Mouse (Mus musculus) forebrain, embryonic 11.5 days (tissue): ENCODE measurements around the gene Mast4. TPM values are rescaled to one million over a fixed set of nuclear protein-coding genes. Genes with fewer than 3 reads are reported as not detected.

Source experiments
- ATAC-seq: fragments of 200-750 bp; cut with Nextera tagmentation; replicated peaks from 2 replicates; pipeline ENCODE4 v1.8.0; 2017; ENCODE audit warnings: moderate TSS enrichment; ENCODE audit not compliant: low FRiP score
- DNase-seq: peaks from one replicate; pipeline ENCODE4 v3.0.0-alpha.2; 2017; ENCODE audit warnings: low spot score
- H3K27ac ChIP-seq: fragments of 300-500 bp; sonication (generic); 2 replicates; pipeline ENCODE4 v1.5.1; 2014; ENCODE audit warnings: low read depth, low read length
- H3K27me3 ChIP-seq: fragments of 300-500 bp; sonication (generic); 2 replicates; pipeline ENCODE4 v1.6.1; 2014; ENCODE audit warnings: mild to moderate bottlenecking, low read length, mixed read lengths; ENCODE audit not compliant: control insufficient read depth, insufficient read depth
- H3K36me3 ChIP-seq: fragments of 300-500 bp; sonication (generic); 2 replicates; pipeline ENCODE4 v1.6.1; 2014; ENCODE audit warnings: mild to moderate bottlenecking, low read length, moderate library complexity, mixed read lengths; ENCODE audit not compliant: control insufficient read depth, insufficient read depth
- H3K4me1 ChIP-seq: fragments of 300-500 bp; sonication (generic); replicated peaks from 2 replicates; pipeline ENCODE4 v1.6.1; 2014; ENCODE audit warnings: low read length, mixed read lengths; ENCODE audit not compliant: control insufficient read depth, insufficient read depth
- H3K4me2 ChIP-seq: fragments of 300-500 bp; sonication (generic); 2 replicates; pipeline ENCODE4 v1.6.1; 2014; ENCODE audit warnings: low read depth, mild to moderate bottlenecking, low read length, moderate library complexity, mixed read lengths; ENCODE audit not compliant: severe bottlenecking
- H3K4me3 ChIP-seq: fragments of 300-500 bp; sonication (generic); 2 replicates; pipeline ENCODE4 v1.5.1; 2014; ENCODE audit warnings: low read depth, low read length
- H3K9ac ChIP-seq: fragments of 300-500 bp; sonication (generic); 2 replicates; pipeline ENCODE4 v1.6.1; 2014; ENCODE audit warnings: low read length
- H3K9me3 ChIP-seq: fragments of 300-500 bp; sonication (generic); 2 replicates; pipeline ENCODE4 v1.6.1; 2016; ENCODE audit warnings: low read length, mixed read lengths; ENCODE audit not compliant: control insufficient read depth
- WGBS: fragments of 180-500 bp; shearing (Covaris S2); extraction: QIAGEN DNeasy Blood & Tissue Kit; methylation state at CpG from one replicate; pipeline ENCODE4 v1.1.7; 2014; 5-methylcytosine and 5-hydroxymethylcytosine counted together
- polyA plus RNA-seq: library from polyadenylated mRNA; unstranded; fragments of >200 nt; fragmentation: Nextera tagmentation; extraction: Ambion mirVana; gene quantifications from 2 replicates; pipeline ENCODE4 v1.2.1, GENCODE M21; 2014

Mast4 gene
- polyA plus RNA-seq, 1 experiment from 2014 or later = 23.5 TPM

GRCm38 (mm10) chr13:102786666-102787230 is 547.5 kb downstream of the Mast4 start:
- Histone ChIP-seq H3K9me3 (no peaks in the 10 kb centered on the region), H3K36me3 (no peaks in the 10 kb centered on the region; the same call in 1 of the 2 replicates), H3K9ac (no peak overlapping the region), H3K4me2 (no peak overlapping the region), H3K27me3 (no peaks in the 10 kb centered on the region), H3K4me3 (no peak overlapping the region), H3K27ac (no peak overlapping the region), H3K4me1 (no peaks in the 10 kb centered on the region)
- 90% methylated on average over 10 of the region's 10 CpGs for WGBS
- ATAC-seq = no peak
- no peak for DNase-seq

GRCm38 (mm10) chr13:102783531-102784310 is 550.6 kb downstream of the Mast4 start:
- no peak overlapping the region for H3K9ac ChIP-seq
- H3K4me2 ChIP-seq = no peak overlapping the region
- DNase-seq (no peak), ATAC-seq (no peak)
- H3K4me1 ChIP-seq = no peaks in the 10 kb centered on the region
- H3K9me3 ChIP-seq = no peaks in the 10 kb centered on the region
- no peaks in the 10 kb centered on the region; the same call in 1 of the 2 replicates for H3K36me3 ChIP-seq
- no peaks in the 10 kb centered on the region for H3K27me3 ChIP-seq
- H3K27ac ChIP-seq = no peak overlapping the region
- 85% methylated on average over 7 of the region's 7 CpGs for WGBS
- no peak overlapping the region for H3K4me3 ChIP-seq

GRCm38 (mm10) chr13:102779275-102779674 is 555.0 kb downstream of the Mast4 start:
- Histone ChIP-seq H3K27me3 (no peaks in the 10 kb centered on the region), H3K36me3 (no peaks in the 10 kb centered on the region), H3K9me3 (no peaks in the 10 kb centered on the region), H3K4me2 (no peak overlapping the region), H3K4me1 (no peaks in the 10 kb centered on the region), H3K27ac (no peak overlapping the region), H3K4me3 (no peak overlapping the region), H3K9ac (no peak overlapping the region)
- DNase-seq = no peak
- WGBS = 89% methylated on average over 3 of the region's 3 CpGs
- no peak for ATAC-seq

GRCm38 (mm10) chr13:102778859-102779258 is 555.4 kb downstream of the Mast4 start:
- DNase-seq (no peak), ATAC-seq (no peak)
- Histone ChIP-seq H3K4me3 (no peak overlapping the region), H3K36me3 (no peaks in the 10 kb centered on the region), H3K27ac (no peak overlapping the region), H3K27me3 (no peaks in the 10 kb centered on the region), H3K9me3 (no peaks in the 10 kb centered on the region), H3K9ac (no peak overlapping the region), H3K4me1 (no peaks in the 10 kb centered on the region), H3K4me2 (no peak overlapping the region)
- 99% methylated on average over 3 of the region's 3 CpGs for WGBS

GRCm38 (mm10) chr13:102775506-102775905 is 558.8 kb downstream of the Mast4 start:
- DNase-seq (no peak), ATAC-seq (no peak)
- Histone ChIP-seq H3K9me3 (no peaks in the 10 kb centered on the region), H3K9ac (no peak overlapping the region), H3K27me3 (no peaks in the 10 kb centered on the region), H3K27ac (no peak overlapping the region), H3K36me3 (no peaks in the 10 kb centered on the region), H3K4me2 (no peak overlapping the region), H3K4me1 (no peaks in the 10 kb centered on the region), H3K4me3 (no peak overlapping the region)
- 87% methylated on average over 6 of the region's 6 CpGs for WGBS

- 72% methylated on average over 7 of the region's 7 CpGs for WGBS
Observed at GRCm38 (mm10) chr13:102774786-102775201, 559.5 kb downstream of the Mast4 start.

GRCm38 (mm10) chr13:102773169-102773568 is 561.1 kb downstream of the Mast4 start:
- Histone ChIP-seq H3K4me2 (no peak overlapping the region), H3K27me3 (no peaks in the 10 kb centered on the region)
- WGBS = 92% methylated on average over 9 of the region's 9 CpGs

More at GRCm38 (mm10) chr13:102774786-102775201, 559.5 kb downstream of the Mast4 start:
- H3K27me3 ChIP-seq = no peaks in the 10 kb centered on the region
- no peak for ATAC-seq
- no peak overlapping the region for H3K4me2 ChIP-seq
- no peaks in the 10 kb centered on the region for H3K4me1 ChIP-seq
- H3K9me3 ChIP-seq = no peaks in the 10 kb centered on the region
- H3K4me3 ChIP-seq = no peak overlapping the region
- no peak overlapping the region for H3K9ac ChIP-seq
- no peak overlapping the region for H3K27ac ChIP-seq
- DNase-seq = no peak
- H3K36me3 ChIP-seq = no peaks in the 10 kb centered on the region

GRCm38 (mm10) chr13:102770194-102770593 is 564.1 kb downstream of the Mast4 start:
- no peak overlapping the region for H3K27ac ChIP-seq
- DNase-seq = no peak
- no peaks in the 10 kb centered on the region; the same call in 1 of the 2 replicates for H3K36me3 ChIP-seq
- no peak overlapping the region for H3K4me2 ChIP-seq
- 86% methylated on average over 8 of the region's 8 CpGs for WGBS
- no peaks in the 10 kb centered on the region for H3K27me3 ChIP-seq
- ATAC-seq = no peak
- H3K9ac ChIP-seq = no peak overlapping the region
- H3K4me3 ChIP-seq = no peak overlapping the region
- no peaks in the 10 kb centered on the region for H3K9me3 ChIP-seq
- no peaks in the 10 kb centered on the region for H3K4me1 ChIP-seq

More at GRCm38 (mm10) chr13:102773169-102773568, 561.1 kb downstream of the Mast4 start:
- Histone ChIP-seq H3K9me3 (no peaks in the 10 kb centered on the region), H3K9ac (no peak overlapping the region), H3K36me3 (no peaks in the 10 kb centered on the region), H3K4me1 (no peaks in the 10 kb centered on the region), H3K27ac (no peak overlapping the region), H3K4me3 (no peak overlapping the region)
- ATAC-seq = no peak
- DNase-seq = no peak
